Mouse (Mus musculus): Measurements from ENCODE around the gene AL607142.1. TPM values are rescaled to one million over a fixed set of nuclear protein-coding genes. Genes with fewer than 3 reads are reported as not detected.

The AL607142.1 gene
- polyA plus RNA-seq, 1 experiment from 2014 or later = not detected

DNA sequence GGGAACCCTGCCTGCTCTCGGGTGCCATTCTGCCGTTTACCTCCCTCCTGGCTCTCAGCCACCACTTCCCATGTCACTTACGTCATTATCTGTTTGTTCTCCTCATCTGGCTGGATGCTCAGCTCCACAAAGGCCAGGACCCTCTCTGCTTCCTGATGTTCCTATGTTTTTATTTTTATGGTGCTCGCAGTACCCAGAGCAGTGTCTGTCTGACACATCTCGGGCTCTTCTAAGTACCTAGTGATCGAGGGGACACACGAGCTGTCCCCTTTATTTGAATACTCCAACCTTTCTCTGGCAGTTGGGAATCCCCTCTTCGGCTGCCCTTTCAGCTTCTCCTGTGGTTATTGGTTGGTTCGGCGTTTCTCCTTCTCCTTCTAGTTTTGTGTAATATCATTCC, 6.0 kb upstream of the AL607142.1 start:
- WGBS = 79% methylated on average over 10 of the region's 10 CpGs
- Histone ChIP-seq H3K27me3 (no peaks in the 10 kb centered on the region), H3K27ac (replicated peaks) (no peak overlapping the region), H3K4me1 (replicated peaks) (no peaks in the 10 kb centered on the region), H3K36me3 (no peaks in the 10 kb centered on the region), H3K9ac (no peak overlapping the region), H3K9me3 (no peaks in the 10 kb centered on the region), H3K4me3 (no peak overlapping the region), H3K4me2 (no peak overlapping the region)
- no peak for ATAC-seq (ENCODE audit: low read depth)

DNA sequence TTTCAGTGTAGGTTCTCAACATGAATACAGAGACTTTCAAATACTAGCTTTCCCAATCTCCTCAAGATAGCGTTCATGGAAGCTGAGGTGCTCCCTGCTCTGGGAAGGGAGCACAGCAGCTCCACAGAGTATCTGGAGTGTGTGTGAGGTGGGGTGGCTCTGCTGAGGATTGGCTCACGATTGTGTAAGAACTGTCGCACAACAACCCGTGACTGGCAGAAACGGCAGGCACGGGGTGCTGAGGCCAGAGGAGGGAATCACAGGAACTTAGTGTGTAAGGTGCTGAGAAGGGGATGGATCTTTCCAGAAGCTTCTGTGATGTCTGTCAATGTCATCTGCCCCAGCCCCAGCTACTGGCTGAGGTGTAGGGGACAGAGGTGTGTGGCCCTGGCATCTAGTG, 3.1 kb upstream of the AL607142.1 start:
- no peaks in the 10 kb centered on the region for H3K9me3 ChIP-seq
- H3K27me3 ChIP-seq = no peaks in the 10 kb centered on the region
- no peaks in the 10 kb centered on the region for H3K36me3 ChIP-seq
- WGBS = 93% methylated on average over 6 of the region's 6 CpGs
- H3K9ac ChIP-seq = no peak overlapping the region
- H3K4me3 ChIP-seq = no peak overlapping the region
- no peak for ATAC-seq (ENCODE audit: low read depth)
- no peak overlapping the region for H3K27ac ChIP-seq (replicated peaks)
- H3K4me2 ChIP-seq = no peak overlapping the region
- H3K4me1 ChIP-seq (replicated peaks) = peaks cover 3% of the 10 kb centered on the region; the same call in 1 of the 2 replicates

DNA sequence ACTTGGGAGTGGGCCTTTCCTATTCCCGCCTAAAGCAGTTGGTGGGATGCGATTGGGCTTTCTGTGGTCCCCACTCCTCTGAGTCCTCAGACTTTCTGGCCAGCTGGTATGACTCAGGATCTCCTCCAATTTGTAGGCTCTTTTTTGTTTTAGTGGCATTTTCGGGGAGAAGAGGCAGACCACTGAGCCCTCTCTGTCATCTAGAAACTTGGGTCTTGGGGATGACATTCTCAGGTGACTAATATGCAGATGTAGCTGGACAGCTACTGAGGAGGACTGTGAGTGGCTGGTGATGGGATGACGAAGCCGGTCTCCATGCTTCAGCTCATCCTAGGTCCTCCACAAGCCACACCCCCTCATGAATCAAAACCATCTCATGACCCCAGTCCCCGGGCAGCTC, 2.6 kb upstream of the AL607142.1 start:
- Histone ChIP-seq H3K36me3 (no peaks in the 10 kb centered on the region), H3K27me3 (no peaks in the 10 kb centered on the region), H3K27ac (replicated peaks) (no peak overlapping the region), H3K4me3 (no peak overlapping the region), H3K4me2 (no peak overlapping the region), H3K4me1 (replicated peaks) (peaks cover 8% of the 10 kb centered on the region), H3K9ac (no peak overlapping the region), H3K9me3 (no peaks in the 10 kb centered on the region)
- WGBS = 76% methylated on average over 6 of the region's 6 CpGs
- no peak for ATAC-seq (ENCODE audit: low read depth)

DNA sequence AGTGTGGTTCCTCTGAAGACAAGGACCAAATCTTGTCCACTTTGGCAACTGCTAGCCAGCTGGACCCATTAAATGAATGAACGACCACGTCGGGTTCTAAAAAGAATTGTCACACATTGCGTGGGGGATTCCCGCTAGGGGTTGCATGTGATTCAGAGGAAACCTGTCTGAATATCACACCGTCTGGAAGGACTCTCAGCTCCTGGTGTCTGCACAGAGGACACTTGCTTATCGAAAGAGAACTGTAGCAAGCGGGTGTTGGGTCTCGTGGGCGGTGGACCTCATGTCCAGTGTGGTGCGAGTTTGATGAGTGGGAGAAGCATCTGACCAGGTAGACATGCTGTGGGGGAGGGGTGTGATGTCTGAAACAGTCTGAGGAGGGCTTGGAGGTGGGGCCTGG, 2.0 kb upstream of the AL607142.1 start:
- WGBS = 90% methylated on average over 11 of the region's 11 CpGs
- H3K27me3 ChIP-seq = no peaks in the 10 kb centered on the region
- H3K4me3 ChIP-seq = no peak overlapping the region
- H3K36me3 ChIP-seq = no peaks in the 10 kb centered on the region
- no peak for ATAC-seq (ENCODE audit: low read depth)
- no peaks in the 10 kb centered on the region for H3K9me3 ChIP-seq
- no peak overlapping the region for H3K27ac ChIP-seq (replicated peaks)
- no peak overlapping the region for H3K9ac ChIP-seq
- H3K4me2 ChIP-seq = no peak overlapping the region
- H3K4me1 ChIP-seq (replicated peaks) = peaks cover 12% of the 10 kb centered on the region

DNA sequence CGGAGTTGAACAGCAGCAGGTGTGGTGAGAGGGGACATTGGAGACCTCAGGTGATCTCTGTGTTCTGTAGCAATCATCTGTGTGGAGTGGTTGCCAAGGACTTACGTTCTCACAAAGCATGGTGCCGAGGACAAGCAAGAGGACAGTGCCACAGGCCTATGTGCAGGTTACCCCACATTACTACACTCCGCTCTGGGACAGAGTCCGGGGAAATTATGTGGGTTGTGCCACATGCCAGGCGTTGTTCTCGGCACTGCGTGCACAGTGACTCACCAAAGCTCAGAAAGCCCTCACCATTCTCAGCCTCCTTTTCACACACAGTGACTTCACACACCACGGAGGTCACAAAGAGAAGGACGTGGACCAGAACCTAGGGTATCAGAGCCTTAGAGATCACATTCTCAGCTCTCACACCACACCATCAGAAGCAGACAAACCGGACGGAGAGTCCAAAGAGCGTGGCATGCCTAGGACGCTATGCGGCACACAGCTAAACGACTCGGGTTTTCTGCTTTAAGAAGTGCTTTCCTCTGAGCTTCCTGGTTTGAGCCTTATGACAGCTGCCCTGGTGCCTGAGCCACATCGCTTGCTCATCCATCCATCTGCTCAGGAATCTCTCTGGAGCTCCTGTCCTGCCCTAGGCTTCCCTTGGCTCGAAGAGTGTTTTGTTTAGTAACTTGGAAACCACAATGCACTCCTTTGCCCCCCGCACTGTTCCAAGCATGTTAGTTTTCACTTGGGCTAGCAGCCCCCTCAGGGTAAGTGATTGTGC, 1.3 kb upstream of the AL607142.1 start:
- Histone ChIP-seq H3K9ac (no peak overlapping the region), H3K27me3 (no peaks in the 10 kb centered on the region), H3K27ac (replicated peaks) (no peak overlapping the region), H3K4me2 (no peak overlapping the region), H3K4me1 (replicated peaks) (peaks cover 12% of the 10 kb centered on the region), H3K4me3 (no peak overlapping the region), H3K9me3 (no peaks in the 10 kb centered on the region), H3K36me3 (no peaks in the 10 kb centered on the region)
- WGBS = 92% methylated on average over 20 of the region's 20 CpGs
- no peak for ATAC-seq (ENCODE audit: low read depth)

DNA sequence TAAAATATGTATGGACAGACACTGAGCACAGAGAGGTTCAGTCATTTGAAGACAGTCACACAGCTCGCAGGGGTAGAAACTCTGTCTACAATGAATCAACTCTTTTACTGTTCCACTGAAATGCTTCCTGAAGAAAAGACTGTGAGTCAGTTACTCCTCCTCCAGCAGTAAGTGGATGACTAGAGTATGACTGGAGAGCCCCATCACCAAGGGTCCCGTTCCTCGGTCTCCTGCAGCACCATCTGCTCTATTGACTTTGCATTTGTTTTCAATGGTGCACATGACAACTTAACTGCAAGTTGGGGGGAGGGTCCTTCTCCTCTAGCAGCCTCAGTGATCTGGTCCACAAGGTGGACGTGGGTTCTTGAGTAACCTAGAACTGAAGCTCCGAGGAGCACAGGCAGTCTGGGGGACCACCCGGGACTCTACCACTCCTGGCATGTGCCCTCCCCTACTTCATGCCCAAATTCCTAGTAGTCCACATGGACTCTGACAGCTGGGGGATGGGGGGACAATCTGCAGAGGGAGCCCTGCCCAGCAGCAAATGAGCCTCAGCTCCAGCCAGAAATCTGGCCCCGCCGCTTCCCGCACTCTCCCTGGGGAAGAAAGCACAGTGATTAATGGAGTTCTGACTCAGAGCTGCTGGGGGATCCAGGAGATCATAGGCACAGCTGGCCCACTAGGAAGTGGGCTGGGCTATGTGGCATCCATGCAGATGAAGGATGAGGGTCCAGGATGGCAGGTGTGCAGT, 2.2 kb downstream of the AL607142.1 start:
- peaks cover 12% of the 10 kb centered on the region for H3K4me1 ChIP-seq (replicated peaks)
- H3K9ac ChIP-seq = no peak overlapping the region
- WGBS = 58% methylated on average over 9 of the region's 9 CpGs
- no peak overlapping the region for H3K4me2 ChIP-seq
- H3K27me3 ChIP-seq = no peaks in the 10 kb centered on the region
- H3K4me3 ChIP-seq = no peak overlapping the region
- H3K27ac ChIP-seq (replicated peaks) = peak overlapping the region; percentile 28; the same call in 1 of the 2 replicates
- H3K9me3 ChIP-seq = no peaks in the 10 kb centered on the region
- peak; percentile 47; the same call in 1 of the 2 replicates for ATAC-seq (ENCODE audit: low read depth)
- H3K36me3 ChIP-seq = no peaks in the 10 kb centered on the region

DNA sequence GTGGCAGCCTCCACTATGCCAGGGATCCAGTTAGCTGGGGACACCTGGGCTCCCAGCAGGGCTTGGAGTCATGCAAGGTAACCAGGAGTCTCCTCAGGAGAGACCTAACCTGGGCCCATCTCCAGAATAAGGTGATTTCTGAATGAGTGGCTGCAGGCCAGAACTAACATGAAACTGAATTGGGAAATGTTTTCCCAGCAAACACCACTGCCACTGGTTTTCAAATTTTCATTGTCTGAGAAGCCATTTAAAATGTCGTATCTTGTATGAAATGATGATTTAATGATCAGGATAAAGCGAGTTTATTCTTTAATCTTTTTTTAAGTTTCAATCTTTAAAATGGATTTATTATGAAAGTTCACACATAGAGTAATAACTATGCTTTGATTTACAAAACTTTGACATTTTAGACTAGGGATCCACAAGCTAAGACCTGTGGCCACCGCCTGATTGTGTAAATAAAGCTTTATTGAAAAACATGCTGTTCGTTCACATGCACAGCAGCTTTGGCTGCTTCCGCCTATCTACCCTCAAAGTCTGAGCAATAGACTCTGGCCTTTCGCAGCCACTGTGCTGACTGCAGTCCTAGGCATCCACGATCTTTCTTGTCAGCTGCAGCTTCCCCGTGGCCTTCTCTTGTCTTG, 2.9 kb downstream of the AL607142.1 start:
- no peaks in the 10 kb centered on the region for H3K36me3 ChIP-seq
- H3K9me3 ChIP-seq = no peaks in the 10 kb centered on the region
- H3K4me3 ChIP-seq = no peak overlapping the region
- H3K9ac ChIP-seq = no peak overlapping the region
- no peaks in the 10 kb centered on the region for H3K27me3 ChIP-seq
- H3K4me1 ChIP-seq (replicated peaks) = peaks cover 12% of the 10 kb centered on the region
- no peak; the same call in 1 of the 2 replicates for ATAC-seq (ENCODE audit: low read depth)
- peak overlapping the region; percentile 28; the same call in 1 of the 2 replicates for H3K27ac ChIP-seq (replicated peaks)
- WGBS = 88% methylated on average over 8 of the region's 8 CpGs
- no peak overlapping the region for H3K4me2 ChIP-seq

DNA sequence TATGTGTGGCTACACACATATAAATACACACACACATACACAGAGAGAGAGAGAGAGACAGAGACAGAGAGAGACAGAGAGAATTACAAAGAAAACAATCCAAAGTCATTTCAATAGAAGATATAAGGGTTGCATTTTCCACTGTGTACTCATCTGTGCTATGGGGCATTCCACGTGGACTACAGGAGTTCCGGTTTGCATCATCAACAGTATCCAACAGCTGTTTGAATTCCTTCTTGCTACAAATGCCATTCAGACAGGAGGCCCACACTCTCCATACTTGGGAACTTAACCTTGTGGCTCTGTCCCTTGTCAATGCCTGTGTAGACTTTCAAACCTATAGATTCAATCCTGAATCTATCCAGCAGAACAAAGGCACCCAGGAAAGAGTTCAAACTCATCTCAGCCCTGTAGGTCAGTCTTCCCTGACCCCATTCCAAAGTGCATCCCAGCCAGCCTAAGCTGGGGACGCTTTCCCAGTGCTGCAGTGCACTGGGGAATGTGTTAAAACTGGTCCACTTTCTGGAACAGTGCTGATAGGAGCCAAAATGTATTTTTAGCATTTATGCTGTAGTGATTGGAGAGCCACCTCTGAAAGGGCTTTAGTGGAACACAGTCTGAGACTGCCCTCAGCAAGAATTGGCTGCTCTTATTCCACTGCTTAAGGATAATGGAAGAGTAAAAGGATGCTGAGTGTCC, 4.2 kb downstream of the AL607142.1 start:
- Histone ChIP-seq H3K36me3 (no peaks in the 10 kb centered on the region), H3K9ac (no peak overlapping the region), H3K4me3 (no peak overlapping the region), H3K27me3 (no peaks in the 10 kb centered on the region), H3K9me3 (no peaks in the 10 kb centered on the region), H3K27ac (replicated peaks) (no peak overlapping the region), H3K4me2 (no peak overlapping the region), H3K4me1 (replicated peaks) (peaks cover 17% of the 10 kb centered on the region)
- 81% methylated on average over 3 of the region's 3 CpGs for WGBS
- no peak for ATAC-seq (ENCODE audit: low read depth)

DNA sequence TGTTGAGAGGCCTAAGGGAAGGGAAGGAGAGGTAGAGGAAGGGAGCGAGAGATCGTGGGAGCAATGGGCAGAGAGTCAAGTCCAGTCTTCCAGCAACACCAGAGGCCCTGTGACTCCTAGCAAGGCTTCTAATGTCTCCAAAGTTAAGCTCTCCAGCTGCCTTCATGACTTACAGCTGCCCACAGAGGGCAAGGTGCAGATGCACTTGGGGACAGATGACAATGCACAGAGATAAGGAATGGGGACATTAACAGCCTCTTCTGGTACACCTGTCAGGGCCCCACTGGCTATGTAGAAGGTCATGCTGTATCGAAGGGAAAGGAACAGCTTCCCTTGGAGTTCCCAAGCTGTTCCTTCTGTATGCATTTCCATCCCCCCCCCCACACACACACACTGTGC, 4.8 kb downstream of the AL607142.1 start:
- WGBS = 92% methylated on average over 3 of the region's 3 CpGs
- H3K27ac ChIP-seq (replicated peaks) = no peak overlapping the region
- peaks cover 22% of the 10 kb centered on the region for H3K4me1 ChIP-seq (replicated peaks)
- H3K4me3 ChIP-seq = no peak overlapping the region
- no peak for ATAC-seq (ENCODE audit: low read depth)
- H3K36me3 ChIP-seq = no peaks in the 10 kb centered on the region
- no peaks in the 10 kb centered on the region for H3K9me3 ChIP-seq
- H3K9ac ChIP-seq = no peak overlapping the region
- no peaks in the 10 kb centered on the region for H3K27me3 ChIP-seq
- no peak overlapping the region for H3K4me2 ChIP-seq

DNA sequence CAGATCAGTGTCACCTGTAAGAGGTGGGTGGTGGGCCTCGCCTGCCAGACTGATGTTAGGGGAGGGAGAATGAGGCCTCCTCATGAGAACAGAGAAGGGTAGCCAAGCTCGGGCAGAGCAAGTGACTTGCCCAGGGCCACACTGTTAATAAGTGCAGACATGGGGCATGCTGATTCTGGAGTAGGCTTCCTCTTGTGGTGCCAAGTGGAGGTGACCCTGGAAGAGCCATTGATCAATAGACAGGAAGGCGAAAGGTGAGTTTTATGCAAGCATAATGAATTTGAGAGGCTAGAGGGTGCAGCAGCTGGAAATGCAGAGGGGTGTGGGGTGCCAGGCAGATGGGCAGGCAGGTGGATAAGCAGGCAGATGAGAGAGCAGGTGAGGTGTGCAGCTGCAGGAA, 6.6 kb downstream of the AL607142.1 start:
- H3K4me1 ChIP-seq (replicated peaks) = peaks cover 22% of the 10 kb centered on the region
- no peak overlapping the region for H3K27ac ChIP-seq (replicated peaks)
- H3K4me2 ChIP-seq = no peak overlapping the region
- no peak overlapping the region for H3K9ac ChIP-seq
- no peak overlapping the region for H3K4me3 ChIP-seq
- WGBS = 68% methylated on average over 3 of the region's 3 CpGs
- no peaks in the 10 kb centered on the region for H3K36me3 ChIP-seq
- H3K9me3 ChIP-seq = no peaks in the 10 kb centered on the region
- no peak for ATAC-seq (ENCODE audit: low read depth)
- no peaks in the 10 kb centered on the region for H3K27me3 ChIP-seq

DNA sequence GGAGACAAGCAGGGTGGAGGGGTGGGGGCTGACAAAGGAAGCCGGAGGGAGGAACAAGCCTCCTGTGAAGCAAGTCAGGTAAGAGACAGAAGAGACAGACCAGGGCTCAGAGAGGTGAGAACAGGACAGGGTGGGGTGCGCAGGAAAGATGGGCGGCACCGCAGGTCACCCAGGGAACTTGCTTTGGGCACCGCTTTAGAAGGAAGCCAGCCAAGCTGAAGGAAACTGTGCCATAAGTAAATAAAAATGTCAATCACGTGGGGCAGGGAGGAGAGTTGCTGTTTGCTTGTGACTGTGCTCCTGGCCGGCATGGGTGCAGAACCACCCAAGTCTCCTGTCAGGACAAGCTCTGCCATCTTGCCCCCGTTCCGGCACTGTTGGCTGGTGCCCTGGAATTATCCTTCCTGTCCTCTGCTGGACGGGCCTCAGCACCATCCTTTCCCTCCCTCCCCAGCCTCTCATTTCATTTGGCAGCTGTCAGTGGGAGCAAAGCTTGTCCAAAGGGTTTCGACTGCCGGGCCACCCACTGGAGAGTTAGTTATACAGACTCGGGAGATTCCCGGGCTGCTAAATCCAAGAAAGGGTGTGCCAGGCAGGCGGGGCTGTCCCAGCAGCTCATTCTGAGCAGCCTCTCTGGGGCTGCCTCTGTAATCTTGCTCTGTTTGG, 7.2 kb downstream of the AL607142.1 start:
- Histone ChIP-seq H3K4me1 (replicated peaks) (peaks cover 16% of the 10 kb centered on the region), H3K4me2 (no peak overlapping the region), H3K27ac (replicated peaks) (no peak overlapping the region), H3K36me3 (no peaks in the 10 kb centered on the region), H3K9ac (no peak overlapping the region), H3K27me3 (no peaks in the 10 kb centered on the region), H3K4me3 (no peak overlapping the region), H3K9me3 (no peaks in the 10 kb centered on the region)
- no peak for ATAC-seq (ENCODE audit: low read depth)
- WGBS = 65% methylated on average over 15 of the region's 15 CpGs
